Mouse (Mus musculus) common myeloid progenitor, adult 5-6 weeks (primary cell): Measurements from ENCODE around the gene Ryr1. TPM values are rescaled to one million over a fixed set of nuclear protein-coding genes. Genes with fewer than 3 reads are reported as not detected.

Experiments used
- total RNA-seq: library from RNA; stranded (forward); fragments of 200-1000, 187-1606 nt; gene quantifications from 2 replicates; pipeline ENCODE4 v1.2.3, GENCODE M21; 2017

Ryr1 gene
- total RNA-seq, 1 experiment from 2014 or later, result 2.5 TPM

Other genes starting within 250 kb of the Ryr1 start
- gene Capn12, start 243.8 kb downstream of the Ryr1 start, total RNA-seq, result 0.37 and 0.87 TPM in 2 replicates
- gene Actn4, start 162.8 kb downstream of the Ryr1 start, total RNA-seq, result 42.6 and 76.9 TPM in 2 replicates
- gene Eif3k, start 143.3 kb downstream of the Ryr1 start, total RNA-seq, result 417 and 491 TPM in 2 replicates
- 65.8 and 72.9 TPM in 2 replicates for gene Map4k1, start 143.1 kb downstream of the Ryr1 start, total RNA-seq
- 0.41 and 0.63 TPM in 2 replicates for gene Rasgrp4, start 9.7 kb upstream of the Ryr1 start, total RNA-seq
- gene Fam98c, start 31.1 kb upstream of the Ryr1 start, total RNA-seq, result 23.2 and 28.2 TPM in 2 replicates
- 0.92 and 1.6 TPM in 2 replicates for gene Ggn, start 45.0 kb upstream of the Ryr1 start, total RNA-seq
- gene Spred3, start 45.2 kb upstream of the Ryr1 start, total RNA-seq, result 1.2 and 3.8 TPM in 2 replicates
- 130 and 171 TPM in 2 replicates for gene Psmd8, start 55.5 kb upstream of the Ryr1 start, total RNA-seq
- gene Catsperg1, start 88.9 kb upstream of the Ryr1 start, total RNA-seq, result 0.73 and 1.0 TPM in 2 replicates
- gene Kcnk6, start 107.3 kb upstream of the Ryr1 start, total RNA-seq, result 1.3 and 1.6 TPM in 2 replicates
- 29.2 and 31.3 TPM in 2 replicates for gene Yif1b, start 113.2 kb upstream of the Ryr1 start, total RNA-seq
- gene 2200002D01Rik, start 123.3 kb upstream of the Ryr1 start, total RNA-seq, result 1.8 and 12.1 TPM in 2 replicates
- 25.3 and 28.6 TPM in 2 replicates for gene Spint2, start 156.7 kb upstream of the Ryr1 start, total RNA-seq
- gene Ppp1r14a, start 164.1 kb upstream of the Ryr1 start, total RNA-seq, result not detected in 2 replicates
- 3.2 TPM in 1 of 2 replicates, not detected in the other for gene Dpf1, start 178.8 kb upstream of the Ryr1 start, total RNA-seq